Mouse (Mus musculus): ENCODE measurements around the gene Aspm. TPM values are rescaled to one million over a fixed set of nuclear protein-coding genes. Genes with fewer than 3 reads are reported as not detected.
"Not testable (repeated sequence)": the region's sequence is repeated elsewhere in the genome, so short reads cannot be mapped to it uniquely, and the experiment has no call there.

Aspm gene
- polyA plus RNA-seq (2014; fragmentation: Nextera tagmentation; extraction: Ambion mirVana) = 17.3 and 19.1 TPM in 2 replicates

GRCm38 (mm10) chr1:139454340-139455225 lies at the start of gene Aspm:
Gene Aspm, plus strand, starts transcription at chr1:139454772.
- Histone ChIP-seq H3K4me3 (ENCODE audit: low read depth, low read length) (peak within 1 kb of the TSS; percentile 79), H3K4me1 (replicated peaks; ENCODE audit: control insufficient read depth, insufficient read depth, low read length) (peaks cover 11% of the 10 kb centered on the region; the same call in 1 of the 2 replicates), H3K27me3 (replicated peaks; ENCODE audit: control insufficient read depth, insufficient read depth, low read length) (no peaks in the 10 kb centered on the region), H3K27ac (ENCODE audit: low read depth) (peak within 1 kb of the TSS; percentile 65), H3K9ac (ENCODE audit: low read length) (peak within 1 kb of the TSS; percentile 65), H3K4me2 (ENCODE audit: low read length) (peak within 1 kb of the TSS; percentile 89), H3K36me3 (ENCODE audit: control insufficient read depth, insufficient read depth, low read length) (peaks cover 21% of the 10 kb centered on the region), H3K9me3 (ENCODE audit: control insufficient read depth, low read length) (no peaks in the 10 kb centered on the region)
- 1% methylated on average over 57 of the region's 65 CpGs for WGBS
- DNase-seq (ENCODE audit: low spot score) (peak; percentile 93), ATAC-seq (replicated peaks; ENCODE audit: low FRiP score, low TSS enrichment, low read depth) (peak; percentile 99)

GRCm38 (mm10) chr1:139405766-139406165 lies 48.8 kb upstream of the Aspm start:
- H3K9ac ChIP-seq (ENCODE audit: low read length) = no peak overlapping the region
- H3K4me1 ChIP-seq (replicated peaks; ENCODE audit: control insufficient read depth, insufficient read depth, low read length) = no peaks in the 10 kb centered on the region
- no peak overlapping the region for H3K4me3 ChIP-seq (ENCODE audit: low read depth, low read length)
- no peaks in the 10 kb centered on the region for H3K27me3 ChIP-seq (replicated peaks; ENCODE audit: control insufficient read depth, insufficient read depth, low read length)
- 0 out of 2 replicates have a peak, but pooled peaks cover 5% of the 10 kb centered on the region for H3K9me3 ChIP-seq (ENCODE audit: control insufficient read depth, low read length)
- ATAC-seq (replicated peaks; ENCODE audit: low FRiP score, low TSS enrichment, low read depth) = no peak
- no peak overlapping the region for H3K4me2 ChIP-seq (ENCODE audit: low read length)
- H3K36me3 ChIP-seq (ENCODE audit: control insufficient read depth, insufficient read depth, low read length) = no peaks in the 10 kb centered on the region
- no peak overlapping the region for H3K27ac ChIP-seq (ENCODE audit: low read depth)
- DNase-seq (ENCODE audit: low spot score) = no peak

GRCm38 (mm10) chr1:139407701-139408100 lies 46.9 kb upstream of the Aspm start:
- WGBS = 61% methylated on average over 5 of the region's 5 CpGs
- Histone ChIP-seq H3K4me1 (replicated peaks; ENCODE audit: control insufficient read depth, insufficient read depth, low read length) (no peaks in the 10 kb centered on the region), H3K27me3 (replicated peaks; ENCODE audit: control insufficient read depth, insufficient read depth, low read length) (no peaks in the 10 kb centered on the region), H3K4me3 (ENCODE audit: low read depth, low read length) (no peak overlapping the region), H3K9ac (ENCODE audit: low read length) (no peak overlapping the region), H3K9me3 (ENCODE audit: control insufficient read depth, low read length) (0 out of 2 replicates have a peak, but pooled peaks cover 6% of the 10 kb centered on the region), H3K36me3 (ENCODE audit: control insufficient read depth, insufficient read depth, low read length) (no peaks in the 10 kb centered on the region), H3K4me2 (ENCODE audit: low read length) (no peak overlapping the region), H3K27ac (ENCODE audit: low read depth) (no peak overlapping the region)
- no peak for DNase-seq (ENCODE audit: low spot score)
- ATAC-seq (replicated peaks; ENCODE audit: low FRiP score, low TSS enrichment, low read depth) = no peak

- H3K4me2 ChIP-seq (ENCODE audit: low read length); H3K4me3 ChIP-seq (ENCODE audit: low read depth, low read length); H3K27me3 ChIP-seq (replicated peaks; ENCODE audit: control insufficient read depth, insufficient read depth, low read length); DNase-seq (ENCODE audit: low spot score); ATAC-seq (replicated peaks; ENCODE audit: low FRiP score, low TSS enrichment, low read depth); H3K4me1 ChIP-seq (replicated peaks; ENCODE audit: control insufficient read depth, insufficient read depth, low read length); H3K27ac ChIP-seq (ENCODE audit: low read depth); H3K9ac ChIP-seq (ENCODE audit: low read length); H3K9me3 ChIP-seq (ENCODE audit: control insufficient read depth, low read length); H3K36me3 ChIP-seq (ENCODE audit: control insufficient read depth, insufficient read depth, low read length): not testable (repeated sequence)
- 82% methylated on average over 2 of the region's 2 CpGs for WGBS
Observed at GRCm38 (mm10) chr1:139412365-139412764, 42.2 kb upstream of the Aspm start.

- Histone ChIP-seq H3K4me3 (ENCODE audit: low read depth, low read length) (no peak overlapping the region), H3K27ac (ENCODE audit: low read depth) (no peak overlapping the region), H3K4me2 (ENCODE audit: low read length) (no peak overlapping the region), H3K36me3 (ENCODE audit: control insufficient read depth, insufficient read depth, low read length) (no peaks in the 10 kb centered on the region), H3K9me3 (ENCODE audit: control insufficient read depth, low read length) (0 out of 2 replicates have a peak, but pooled peaks cover 6% of the 10 kb centered on the region), H3K4me1 (replicated peaks; ENCODE audit: control insufficient read depth, insufficient read depth, low read length) (no peaks in the 10 kb centered on the region), H3K9ac (ENCODE audit: low read length) (no peak overlapping the region), H3K27me3 (replicated peaks; ENCODE audit: control insufficient read depth, insufficient read depth, low read length) (no peaks in the 10 kb centered on the region)
- ATAC-seq (replicated peaks; ENCODE audit: low FRiP score, low TSS enrichment, low read depth) = no peak
- DNase-seq (ENCODE audit: low spot score) = no peak
- 79% methylated on average over 3 of the region's 3 CpGs for WGBS
Observed at GRCm38 (mm10) chr1:139413465-139413864, 41.1 kb upstream of the Aspm start.

GRCm38 (mm10) chr1:139421521-139421874 lies 33.1 kb upstream of the Aspm start:
- H3K27ac ChIP-seq (ENCODE audit: low read depth) = no peak overlapping the region
- ATAC-seq (replicated peaks; ENCODE audit: low FRiP score, low TSS enrichment, low read depth) = no peak
- 4% methylated on average over 8 of the region's 8 CpGs for WGBS

GRCm38 (mm10) chr1:139421875-139422791 lies 32.4 kb upstream of the Aspm start, which contains the start of gene Zbtb41:
Gene Zbtb41, plus strand, starts transcription at chr1:139422288.
- under 1% methylated on average over 69 of the region's 88 CpGs for WGBS
- Histone ChIP-seq H3K4me1 (replicated peaks; ENCODE audit: control insufficient read depth, insufficient read depth, low read length) (peaks cover 30% of the 10 kb centered on the region), H3K36me3 (ENCODE audit: control insufficient read depth, insufficient read depth, low read length) (0 out of 2 replicates have a peak, but pooled peaks cover 6% of the 10 kb centered on the region), H3K27ac (ENCODE audit: low read depth) (peak within 1 kb of the TSS; percentile 87), H3K27me3 (replicated peaks; ENCODE audit: control insufficient read depth, insufficient read depth, low read length) (no peaks in the 10 kb centered on the region), H3K9ac (ENCODE audit: low read length) (peak within 1 kb of the TSS; percentile 95), H3K4me2 (ENCODE audit: low read length) (peak within 1 kb of the TSS; percentile 62), H3K9me3 (ENCODE audit: control insufficient read depth, low read length) (no peaks in the 10 kb centered on the region), H3K4me3 (ENCODE audit: low read depth, low read length) (peak within 1 kb of the TSS; percentile 68)
- ATAC-seq (replicated peaks; ENCODE audit: low FRiP score, low TSS enrichment, low read depth) (peak; percentile 94), DNase-seq (ENCODE audit: low spot score) (peak; percentile 95)

More at GRCm38 (mm10) chr1:139421521-139421874, 33.1 kb upstream of the Aspm start:
- Histone ChIP-seq H3K4me1 (replicated peaks; ENCODE audit: control insufficient read depth, insufficient read depth, low read length) (peaks cover 30% of the 10 kb centered on the region), H3K9me3 (ENCODE audit: control insufficient read depth, low read length) (no peaks in the 10 kb centered on the region), H3K4me2 (ENCODE audit: low read length) (peak overlapping the region; percentile 62), H3K27me3 (replicated peaks; ENCODE audit: control insufficient read depth, insufficient read depth, low read length) (no peaks in the 10 kb centered on the region), H3K36me3 (ENCODE audit: control insufficient read depth, insufficient read depth, low read length) (0 out of 2 replicates have a peak, but pooled peaks cover 6% of the 10 kb centered on the region), H3K9ac (ENCODE audit: low read length) (peak overlapping the region; percentile 95), H3K4me3 (ENCODE audit: low read depth, low read length) (peak overlapping the region; percentile 68)
- no peak for DNase-seq (ENCODE audit: low spot score)

- ATAC-seq (replicated peaks; ENCODE audit: low FRiP score, low TSS enrichment, low read depth) (peak; percentile 4; the same call in 1 of the 2 replicates), DNase-seq (ENCODE audit: low spot score) (peak; percentile 59)
- H3K9me3 ChIP-seq (ENCODE audit: control insufficient read depth, low read length) = no peaks in the 10 kb centered on the region
- 0 out of 2 replicates have a peak, but pooled peaks cover 6% of the 10 kb centered on the region for H3K36me3 ChIP-seq (ENCODE audit: control insufficient read depth, insufficient read depth, low read length)
- H3K27me3 ChIP-seq (replicated peaks; ENCODE audit: control insufficient read depth, insufficient read depth, low read length) = no peaks in the 10 kb centered on the region
- no peak overlapping the region for H3K27ac ChIP-seq (ENCODE audit: low read depth)
- peaks cover 30% of the 10 kb centered on the region for H3K4me1 ChIP-seq (replicated peaks; ENCODE audit: control insufficient read depth, insufficient read depth, low read length)
- peak overlapping the region; percentile 68 for H3K4me3 ChIP-seq (ENCODE audit: low read depth, low read length)
- peak overlapping the region; percentile 95 for H3K9ac ChIP-seq (ENCODE audit: low read length)
- WGBS = 20% methylated on average over 10 of the region's 10 CpGs
- peak overlapping the region; percentile 62 for H3K4me2 ChIP-seq (ENCODE audit: low read length)
Observed at GRCm38 (mm10) chr1:139422941-139423340, 31.6 kb upstream of the Aspm start.

All from intestine, embryonic 14.5 days (tissue).